In the genomic region with DNA sequence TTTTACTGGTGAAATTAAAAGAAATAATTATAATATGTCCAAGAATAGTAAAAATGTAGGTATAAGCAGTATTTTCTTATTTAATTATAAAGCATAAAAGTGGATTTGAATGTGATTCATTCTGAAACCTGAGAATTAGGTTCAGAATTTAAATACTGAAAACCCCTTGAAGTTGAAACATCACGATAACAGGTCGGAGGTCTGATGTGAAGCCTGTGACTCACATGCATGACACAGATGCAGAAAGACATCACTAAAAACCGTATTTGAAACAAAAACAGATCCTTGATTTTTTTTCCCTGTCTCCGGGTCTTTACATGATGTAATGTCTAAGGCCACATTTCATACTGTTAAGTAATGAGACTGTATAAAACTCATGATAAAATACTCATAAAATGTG, we compare ENCODE assay signal across 24 mouse cellular contexts.
"Had no signal": no experiment of that assay in that cellular context is flagged by ENCODE, and none has a peak within 500 bp of the region (broad histone marks: within the 10 kb centered on the region; RNA-seq: fewer than 3 reads in every experiment).

No protein-coding gene starts in this region.

- H3K4me2 ChIP-seq: limb, embryonic 12.5 days; limb, embryonic 15.5 days; liver, embryonic 11.5 days; lung, embryonic 15.5 days; midbrain, embryonic 13.5 days; neural tube, embryonic 13.5 days had no signal

- H3K27me3 ChIP-seq: limb, embryonic 15.5 days; lung, embryonic 15.5 days; megakaryocyte, embryonic 14.5 days; midbrain, embryonic 13.5 days had no signal

- H3K36me3 ChIP-seq: limb, embryonic 12.5 days; limb, embryonic 15.5 days; lung, embryonic 15.5 days; midbrain, embryonic 13.5 days; neural tube, embryonic 13.5 days had no signal

- H3K9ac ChIP-seq: limb, embryonic 12.5 days; limb, embryonic 15.5 days; liver, embryonic 14.5 days; lung, embryonic 15.5 days; midbrain, embryonic 13.5 days; neural tube, embryonic 13.5 days had no signal

- H3K27ac ChIP-seq: kidney, postnatal 0 days; layer of hippocampus, adult 2 months; left cerebral cortex, adult 2 months; limb, embryonic 12.5 days; limb, embryonic 15.5 days; liver, embryonic 14.5 days; lung, embryonic 15.5 days; midbrain, embryonic 10.5 days; midbrain, embryonic 13.5 days; neural tube, embryonic 13.5 days; stomach, postnatal 0 days had no signal

- H3K4me3 ChIP-seq: layer of hippocampus, adult 2 months; left cerebral cortex, adult 2 months; limb, embryonic 12.5 days; limb, embryonic 15.5 days; lung, embryonic 15.5 days; megakaryocyte, embryonic 14.5 days; midbrain, embryonic 10.5 days; midbrain, embryonic 13.5 days; myocyte; neural tube, embryonic 13.5 days had no signal

- DNase-seq: kidney, adult 2 months; kidney, postnatal 25 days; layer of hippocampus, adult 9-11 months; layer of hippocampus, postnatal 36 days; left cerebral cortex, postnatal 4 days; lung, adult 18-20 months; lung, postnatal 10 days; lung, postnatal 36 days; thymus, postnatal 36 days had no signal

- ATAC-seq: midbrain, embryonic 13.5 days; midbrain, embryonic 16.5 days had no signal

- H3K9me3 ChIP-seq: limb, embryonic 12.5 days; limb, embryonic 15.5 days; lung, embryonic 15.5 days; midbrain, embryonic 10.5 days; midbrain, embryonic 13.5 days; neural tube, embryonic 13.5 days had no signal
